Mouse (Mus musculus) hindbrain, embryonic 15.5 days (tissue): ENCODE results near the gene Herc3. TPM values are rescaled to one million over a fixed set of nuclear protein-coding genes. Genes with fewer than 3 reads are reported as not detected.
A peak's percentile ranks its signal among the peaks of the same experiment; 100 is the strongest.

Experiments
- ATAC-seq: fragments of 200-750 bp; cut with Nextera tagmentation; 2 replicates; pipeline ENCODE4 v1.8.0; 2017; ENCODE audit warnings: low read depth, moderate number of reproducible peaks, moderate TSS enrichment; ENCODE audit not compliant: low FRiP score
- H3K27ac ChIP-seq: fragments of 300-500 bp; sonication (generic); replicated peaks from 2 replicates; pipeline ENCODE4 v1.5.1; 2015; ENCODE audit warnings: mild to moderate bottlenecking, inconsistent platforms
- H3K27me3 ChIP-seq: fragments of 300-500 bp; sonication (generic); 2 replicates; pipeline ENCODE4 v1.6.1; 2015; ENCODE audit warnings: control low read depth, inconsistent platforms
- H3K36me3 ChIP-seq: fragments of 300-500 bp; sonication (generic); 2 replicates; pipeline ENCODE4 v1.6.1; 2015; ENCODE audit warnings: control low read depth, inconsistent platforms
- H3K4me1 ChIP-seq: fragments of 300-500 bp; sonication (generic); replicated peaks from 2 replicates; pipeline ENCODE4 v1.6.1; 2015; ENCODE audit warnings: control low read depth, inconsistent platforms
- H3K4me2 ChIP-seq: fragments of 300-500 bp; sonication (generic); 2 replicates; pipeline ENCODE4 v1.6.1; 2015; ENCODE audit warnings: moderate library complexity, mild to moderate bottlenecking, inconsistent platforms
- H3K4me3 ChIP-seq: fragments of 300-500 bp; sonication (generic); 2 replicates; pipeline ENCODE4 v1.5.1; 2015; ENCODE audit warnings: mild to moderate bottlenecking, inconsistent platforms
- H3K9ac ChIP-seq: fragments of 300-500 bp; sonication (generic); 2 replicates; pipeline ENCODE4 v1.6.1; 2015; ENCODE audit warnings: inconsistent platforms
- H3K9me3 ChIP-seq: fragments of 300-500 bp; sonication (generic); 2 replicates; pipeline ENCODE4 v1.6.1; 2016; ENCODE audit warnings: control low read depth, inconsistent platforms
- WGBS: fragments of 180-500 bp; shearing (Covaris S2); methylation state at CpG from one replicate; pipeline ENCODE4 v1.1.7; 2015; 5-methylcytosine and 5-hydroxymethylcytosine counted together
- polyA plus RNA-seq: library from polyadenylated mRNA; unstranded; fragments of >200 nt; fragmentation: Nextera tagmentation; extraction: Ambion mirVana; gene quantifications from 2 replicates; pipeline ENCODE4 v1.2.1, GENCODE M21; 2015

Gene Herc3
- polyA plus RNA-seq, 1 experiment from 2014 or later: 36.5 TPM

DNA sequence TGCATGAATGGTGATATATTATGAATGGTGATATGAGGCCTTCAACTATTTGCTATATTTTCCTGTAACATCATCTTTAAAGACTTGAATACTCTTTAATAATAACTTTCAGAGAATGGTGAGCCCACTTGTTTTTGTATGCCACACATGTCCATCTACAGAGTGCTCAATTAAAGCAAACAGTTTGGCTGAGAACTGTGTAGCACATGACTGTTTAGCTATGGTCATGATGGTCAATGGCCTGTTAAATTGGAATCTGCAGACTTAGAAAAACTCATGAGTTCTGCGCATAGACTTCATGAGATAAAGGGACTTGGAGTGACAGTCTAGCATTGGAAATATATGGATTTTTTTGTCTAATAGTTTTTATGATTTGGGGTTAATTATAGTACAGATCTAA, 119.1 kb downstream of the Herc3 start:
- Histone ChIP-seq H3K4me3 (no peak overlapping the region), H3K27me3 (no peaks in the 10 kb centered on the region), H3K4me2 (no peak overlapping the region), H3K4me1 (no peaks in the 10 kb centered on the region), H3K27ac (no peak overlapping the region), H3K9ac (no peak overlapping the region), H3K9me3 (no peaks in the 10 kb centered on the region), H3K36me3 (peaks cover 31% of the 10 kb centered on the region)
- ATAC-seq: no peak
- 85% methylated on average over 1 of the region's 1 CpGs for WGBS

DNA sequence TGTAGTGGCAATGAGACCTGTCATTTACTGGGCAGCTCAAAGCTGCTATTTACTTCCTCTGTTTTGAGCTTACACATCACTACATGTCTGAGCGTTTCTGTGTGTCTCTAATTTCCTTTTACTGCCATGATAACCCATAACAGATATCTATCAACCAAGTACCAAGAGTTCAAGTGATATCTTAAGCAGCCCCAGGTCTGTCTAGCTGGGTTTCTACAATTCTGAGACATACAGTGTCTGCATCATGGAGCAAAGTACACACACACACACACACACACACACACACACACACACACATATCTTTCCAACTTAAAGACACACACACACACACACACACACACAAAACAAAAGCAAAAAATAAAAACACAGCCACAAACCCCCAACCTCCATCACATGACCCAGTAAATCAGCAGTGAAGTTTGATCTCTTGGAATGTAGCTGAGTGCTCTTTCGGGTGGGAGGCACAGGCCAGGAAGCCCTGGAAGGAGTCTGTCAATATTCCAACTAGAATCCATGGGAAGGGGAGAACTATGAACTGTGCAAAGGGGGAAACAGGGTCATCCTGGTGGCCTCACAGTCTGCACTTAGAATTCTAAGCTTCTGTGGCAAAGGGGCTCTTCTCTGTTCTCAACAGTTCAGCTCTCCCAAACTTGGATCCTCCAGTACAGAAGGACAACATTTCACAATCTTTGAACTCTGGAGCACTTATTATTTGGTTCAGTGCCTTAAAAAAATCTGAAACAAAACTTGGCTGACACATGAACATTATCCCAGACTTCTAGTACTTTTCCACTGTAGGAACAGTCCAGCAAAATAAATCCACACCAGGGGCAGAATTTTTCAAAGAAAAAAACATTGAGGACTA, 120.1 kb downstream of the Herc3 start:
- WGBS: 82% methylated on average over 2 of the region's 2 CpGs
- no peak overlapping the region for H3K9ac ChIP-seq
- H3K4me3 ChIP-seq: no peak overlapping the region
- no peaks in the 10 kb centered on the region for H3K9me3 ChIP-seq
- no peak overlapping the region for H3K4me2 ChIP-seq
- no peaks in the 10 kb centered on the region for H3K27me3 ChIP-seq
- H3K36me3 ChIP-seq: peaks cover 34% of the 10 kb centered on the region
- no peak overlapping the region for H3K27ac ChIP-seq
- no peaks in the 10 kb centered on the region for H3K4me1 ChIP-seq
- ATAC-seq: no peak

DNA sequence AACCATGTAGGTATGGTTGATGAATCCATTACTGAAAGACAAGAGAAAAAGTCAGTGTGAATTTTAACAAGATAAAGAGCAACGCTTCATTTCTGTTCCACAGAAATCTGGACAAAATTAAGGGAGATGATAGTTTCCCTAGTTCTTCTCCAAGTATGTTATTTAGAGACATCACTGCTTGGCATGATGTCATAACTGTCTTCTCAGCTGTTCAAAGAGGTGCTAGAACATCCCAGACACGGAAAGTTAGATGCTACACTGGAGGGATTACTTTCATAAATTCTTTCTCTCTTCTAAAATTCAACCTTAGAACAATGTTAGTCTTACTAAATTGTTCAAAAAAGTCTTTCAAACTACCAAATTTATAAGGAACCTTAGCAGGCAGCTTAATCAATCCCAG, 129.3 kb downstream of the Herc3 start:
- Histone ChIP-seq H3K27ac (no peak overlapping the region), H3K4me2 (no peak overlapping the region), H3K9me3 (no peaks in the 10 kb centered on the region), H3K4me1 (peaks cover 6% of the 10 kb centered on the region), H3K27me3 (no peaks in the 10 kb centered on the region), H3K36me3 (peaks cover 6% of the 10 kb centered on the region; the same call in 1 of the 2 replicates), H3K4me3 (no peak overlapping the region), H3K9ac (no peak overlapping the region)
- WGBS: 90% methylated on average over 2 of the region's 2 CpGs
- no peak for ATAC-seq

DNA sequence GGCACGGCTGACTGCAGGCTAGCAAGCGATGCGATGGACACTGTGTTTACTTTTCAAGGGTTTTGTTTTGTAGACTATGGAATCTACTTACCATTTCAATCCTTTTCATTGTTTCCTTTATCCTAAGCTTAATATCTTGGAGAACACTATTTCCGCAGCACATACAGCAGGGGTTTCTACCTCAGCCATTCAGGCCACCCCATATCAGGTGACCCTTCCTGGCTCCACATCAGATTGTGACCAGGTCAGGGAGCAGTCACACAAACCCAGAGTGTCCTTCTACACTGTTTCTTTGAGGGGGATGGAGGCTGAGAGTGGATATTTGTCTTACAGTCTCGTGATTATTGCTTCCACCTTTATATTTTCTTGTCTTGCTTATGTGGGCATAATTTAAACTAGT, 131.4 kb downstream of the Herc3 start:
- 88% methylated on average over 5 of the region's 5 CpGs for WGBS
- Histone ChIP-seq H3K27ac (no peak overlapping the region), H3K9ac (no peak overlapping the region), H3K4me1 (peaks cover 10% of the 10 kb centered on the region), H3K4me2 (no peak overlapping the region), H3K36me3 (no peaks in the 10 kb centered on the region), H3K27me3 (no peaks in the 10 kb centered on the region), H3K9me3 (no peaks in the 10 kb centered on the region), H3K4me3 (no peak overlapping the region)
- no peak for ATAC-seq

DNA sequence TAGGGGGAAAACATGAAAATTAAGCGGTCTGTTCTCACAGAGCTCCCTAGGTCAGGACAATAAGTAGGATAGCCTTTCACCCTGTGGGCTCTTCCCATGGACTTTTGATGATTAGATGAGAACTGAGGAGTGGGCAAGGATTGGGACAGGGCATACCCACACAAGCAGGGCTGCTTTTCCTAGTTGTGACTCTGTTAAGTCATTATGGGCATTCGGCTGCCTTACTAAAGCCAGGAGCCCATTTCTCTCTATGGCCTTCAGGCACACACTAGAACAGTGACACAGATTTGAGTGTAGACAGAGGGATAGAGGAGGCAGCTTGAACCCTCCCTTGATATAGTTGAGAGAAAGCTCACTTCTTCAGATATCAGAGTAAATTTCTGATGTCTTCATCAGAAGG, 132.8 kb downstream of the Herc3 start:
- H3K27ac ChIP-seq: no peak overlapping the region
- H3K4me1 ChIP-seq: peaks cover 10% of the 10 kb centered on the region
- H3K4me2 ChIP-seq: no peak overlapping the region
- no peaks in the 10 kb centered on the region for H3K36me3 ChIP-seq
- WGBS: 95% methylated on average over 2 of the region's 2 CpGs
- H3K4me3 ChIP-seq: no peak overlapping the region
- no peaks in the 10 kb centered on the region for H3K9me3 ChIP-seq
- no peak for ATAC-seq
- no peak overlapping the region for H3K9ac ChIP-seq
- H3K27me3 ChIP-seq: no peaks in the 10 kb centered on the region

DNA sequence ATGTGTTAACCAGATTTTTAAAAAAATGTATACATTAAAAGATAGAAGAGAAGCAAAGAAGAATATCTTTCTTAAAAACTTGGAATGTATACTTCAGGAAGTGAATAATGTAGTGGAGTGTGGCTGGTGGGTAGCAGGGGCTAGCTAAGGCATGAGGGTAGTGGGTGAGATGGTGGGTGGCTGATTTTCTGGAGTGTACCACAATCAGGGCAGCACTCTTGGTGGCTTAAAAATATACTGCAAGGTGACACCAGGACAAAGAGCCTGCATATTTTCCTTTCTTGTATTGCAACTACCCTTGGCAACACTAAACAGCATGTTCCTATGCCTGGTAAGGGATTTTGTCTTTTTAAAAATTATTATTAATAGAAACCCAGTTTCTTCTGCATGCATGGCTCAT, 133.3 kb downstream of the Herc3 start:
- Histone ChIP-seq H3K4me1 (peaks cover 10% of the 10 kb centered on the region), H3K27me3 (no peaks in the 10 kb centered on the region), H3K4me2 (no peak overlapping the region), H3K27ac (no peak overlapping the region), H3K9ac (no peak overlapping the region), H3K9me3 (no peaks in the 10 kb centered on the region), H3K4me3 (no peak overlapping the region), H3K36me3 (no peaks in the 10 kb centered on the region)
- ATAC-seq: no peak

DNA sequence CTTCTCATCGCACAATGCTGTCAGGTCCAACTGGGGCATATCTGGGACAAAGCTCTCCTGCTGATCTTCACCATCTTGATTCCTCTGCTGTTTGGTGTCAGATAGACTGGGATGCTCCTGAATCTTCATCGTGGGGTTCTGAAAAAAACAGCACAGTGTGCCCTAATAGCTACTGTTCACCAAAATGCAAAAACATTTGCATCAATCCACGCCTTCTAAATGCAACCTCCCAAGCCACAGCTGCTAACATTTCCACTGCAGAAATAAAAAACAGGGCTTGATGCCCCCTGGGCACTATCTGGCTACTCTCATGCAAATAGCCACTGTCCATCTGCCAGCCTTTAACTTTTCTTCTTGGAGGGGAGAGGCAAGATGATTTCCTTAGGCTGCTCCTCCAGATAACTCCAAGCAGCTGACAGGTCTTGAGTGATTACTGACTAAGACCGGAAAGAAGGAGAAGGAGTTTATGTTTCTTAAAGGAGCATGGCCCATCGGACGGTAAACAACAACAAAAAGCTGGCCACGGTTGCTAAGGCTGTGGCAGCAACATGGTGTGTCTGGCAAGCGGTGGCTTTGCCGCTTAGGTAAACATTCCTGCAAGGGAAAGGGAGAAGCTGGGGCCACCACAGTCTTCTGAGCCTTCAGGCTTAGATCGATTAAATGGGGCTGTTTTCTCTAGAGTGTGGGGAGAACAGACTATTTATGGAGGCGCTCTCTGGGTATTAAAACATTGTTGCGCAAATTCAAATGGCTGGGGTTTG, 134.0 kb downstream of the Herc3 start:
- Histone ChIP-seq H3K4me2 (peak overlapping the region; percentile 40), H3K36me3 (no peaks in the 10 kb centered on the region), H3K4me3 (0 out of 2 replicates have a peak overlapping the region, but pooled peaks have one; percentile 8), H3K27me3 (no peaks in the 10 kb centered on the region), H3K9me3 (no peaks in the 10 kb centered on the region), H3K4me1 (peaks cover 10% of the 10 kb centered on the region), H3K27ac (peak overlapping the region; percentile 50; the same call in 1 of the 2 replicates), H3K9ac (no peak overlapping the region)
- 29% methylated on average over 12 of the region's 12 CpGs for WGBS
- peak; percentile 65 for ATAC-seq

DNA sequence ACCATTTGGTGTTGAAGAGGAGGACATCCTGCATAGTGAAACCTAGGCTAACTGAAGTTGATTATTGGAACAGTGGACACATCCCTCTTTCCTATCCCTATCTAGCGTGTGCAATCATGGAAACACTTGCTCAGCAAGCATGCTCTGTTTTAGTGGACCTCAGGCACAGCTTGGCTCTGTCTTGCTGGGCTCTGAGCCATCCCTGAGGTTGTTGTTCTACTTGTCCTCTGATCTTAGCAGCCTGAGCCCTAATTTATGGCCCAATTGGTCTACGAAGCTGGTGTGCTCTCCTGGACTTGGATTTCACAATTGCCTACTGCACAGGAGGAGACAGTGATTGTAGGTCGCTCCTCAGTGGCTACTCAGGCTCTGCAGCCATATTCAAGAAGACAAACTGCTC, 137.0 kb downstream of the Herc3 start:
- Histone ChIP-seq H3K4me2 (no peak overlapping the region), H3K36me3 (no peaks in the 10 kb centered on the region), H3K27me3 (no peaks in the 10 kb centered on the region), H3K9me3 (no peaks in the 10 kb centered on the region), H3K9ac (no peak overlapping the region), H3K27ac (no peak overlapping the region), H3K4me1 (peaks cover 10% of the 10 kb centered on the region), H3K4me3 (no peak overlapping the region)
- 89% methylated on average over 3 of the region's 3 CpGs for WGBS
- no peak for ATAC-seq

Other genes starting within 250 kb of the Herc3 start
- 39.6 and 40.6 TPM in 2 replicates for gene Abcg2, start 246.9 kb upstream of the Herc3 start, polyA plus RNA-seq
- gene Nap1l5, start 75.6 kb downstream of the Herc3 start, polyA plus RNA-seq: 343 and 371 TPM in 2 replicates
- gene Fam13a, start 193.1 kb downstream of the Herc3 start, polyA plus RNA-seq: 11.6 and 13.2 TPM in 2 replicates